Mouse (Mus musculus) liver (tissue): ENCODE results near the gene Ogdh.
"Not testable (repeated sequence)": the region's sequence is repeated elsewhere in the genome, so short reads cannot be mapped to it uniquely, and the experiment has no call there.

Experiments used
- DNase-seq: peaks from one replicate; pipeline ENCODE4 v3.0.0-alpha.2; 2020; ENCODE audit warnings: mixed read lengths

Gene Ogdh

GRCm38 (mm10) chr11:6367986-6368385, 76.6 kb downstream of the Ogdh start:
- not testable (repeated sequence) for DNase-seq

GRCm38 (mm10) chr11:6371376-6372155, 80.1 kb downstream of the Ogdh start:
- DNase-seq, result no peak

- DNase-seq, result no peak
Measured at GRCm38 (mm10) chr11:6372784-6373183, 81.4 kb downstream of the Ogdh start.

DNA sequence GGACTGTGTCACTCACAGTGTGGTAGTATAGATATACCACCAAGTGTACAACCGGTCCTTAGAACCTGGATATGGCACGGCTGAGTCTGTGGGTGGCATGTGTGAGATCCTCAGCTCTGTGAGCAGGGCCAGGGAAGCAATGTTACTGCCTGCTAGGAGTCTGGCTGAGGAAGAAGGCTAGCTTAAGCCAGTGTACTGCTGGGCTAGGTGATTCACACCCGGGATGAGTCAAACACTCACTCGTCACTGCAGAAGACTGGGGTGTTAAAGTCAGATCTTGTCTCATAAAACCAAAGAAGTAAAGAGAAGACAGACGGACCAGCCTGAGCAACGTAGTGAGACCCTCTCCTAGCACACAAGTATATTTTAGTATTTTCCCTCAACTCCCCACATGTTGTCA, 89.5 kb downstream of the Ogdh start:
- DNase-seq, result no peak

DNA sequence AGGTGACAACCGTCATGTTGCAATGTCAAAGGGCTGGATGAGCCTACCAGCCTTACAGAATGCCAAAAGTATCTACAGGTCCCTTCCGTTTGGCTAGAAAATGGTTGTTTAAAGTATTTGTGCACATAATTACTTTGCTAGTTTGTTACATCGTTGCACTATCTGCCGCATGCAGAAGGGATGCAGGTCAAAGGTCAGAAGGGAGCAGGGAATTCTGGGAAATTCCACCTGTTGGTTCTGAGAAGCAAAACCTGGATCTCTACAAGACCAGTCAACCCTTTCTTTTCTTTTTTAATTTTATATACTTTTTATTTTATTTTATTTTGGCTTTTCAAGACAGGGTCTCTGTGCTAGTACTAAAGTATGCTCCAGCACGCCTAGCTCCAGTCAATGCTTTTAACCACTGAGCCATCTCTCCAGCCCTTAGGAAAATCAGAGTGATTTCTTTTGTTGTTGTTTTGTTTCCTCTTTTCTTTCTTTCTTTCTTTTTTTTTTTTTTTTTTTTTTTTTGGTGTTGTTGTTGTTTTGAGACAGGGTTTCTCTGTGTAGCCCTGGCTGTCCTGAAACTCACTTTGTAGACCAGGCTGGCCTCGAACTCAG, 96.8 kb downstream of the Ogdh start:
- no peak for DNase-seq

GRCm38 (mm10) chr11:6388726-6389413, 97.4 kb downstream of the Ogdh start, which contains the start of gene Zmiz2:
Gene Zmiz2 (plus strand): TSS chr11:6389074.
- DNase-seq, result peak; percentile 97

DNA sequence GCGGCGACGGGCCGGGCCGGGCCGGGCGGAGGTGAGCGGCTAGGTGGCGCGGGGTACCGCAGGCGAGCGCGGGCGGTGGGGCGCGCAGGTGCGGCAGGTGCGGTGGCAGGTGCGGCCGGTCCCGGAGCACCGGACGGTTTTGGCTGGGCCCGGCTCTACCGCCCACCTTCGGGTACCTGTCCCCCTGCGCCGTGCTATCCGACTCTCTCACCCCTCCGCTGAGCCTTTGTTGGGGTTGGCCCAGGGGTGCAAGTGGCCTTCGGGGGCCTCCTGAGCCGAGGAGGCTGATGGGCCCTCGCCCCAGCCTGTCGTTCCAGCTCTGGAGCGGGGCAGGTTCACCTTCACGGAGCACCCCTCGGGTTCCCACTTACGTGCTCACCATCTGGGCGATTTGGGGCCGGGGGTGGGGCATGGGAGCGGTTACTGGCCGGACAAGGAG, 98.1 kb downstream of the Ogdh start:
- DNase-seq, result peak; percentile 30

DNA sequence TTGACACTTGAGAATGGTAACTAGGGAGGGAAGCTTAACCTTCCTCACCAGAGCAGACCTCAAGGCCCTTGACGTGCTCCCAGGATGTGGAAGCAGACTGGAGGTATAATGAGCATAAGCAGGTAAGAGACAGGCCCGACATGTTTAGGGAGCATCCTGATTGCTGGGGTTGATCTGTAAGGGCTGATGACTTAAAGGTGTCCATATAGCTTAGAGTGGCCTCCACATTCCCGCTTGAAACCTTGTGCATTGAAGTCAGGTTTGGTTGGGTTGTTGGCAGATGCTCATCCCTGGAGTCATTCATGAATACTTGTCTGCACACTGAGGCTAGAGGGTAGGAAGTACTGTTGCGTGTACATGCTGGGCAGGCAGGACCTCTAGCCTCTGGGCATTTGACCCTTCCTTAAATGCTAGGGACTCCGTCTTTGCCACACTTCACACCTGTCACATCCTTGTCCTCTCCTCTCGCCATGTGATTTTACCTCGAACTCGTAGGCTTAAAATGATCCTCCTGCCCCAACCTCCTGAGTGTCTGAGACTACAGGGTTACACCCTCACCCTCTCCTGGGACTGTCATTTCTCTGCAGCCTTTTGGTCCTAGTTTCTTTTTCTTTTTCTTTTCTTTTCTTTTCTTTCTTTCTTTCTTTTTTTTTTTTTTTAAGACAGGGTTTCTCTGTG, 99.1 kb downstream of the Ogdh start:
- no peak for DNase-seq

DNA sequence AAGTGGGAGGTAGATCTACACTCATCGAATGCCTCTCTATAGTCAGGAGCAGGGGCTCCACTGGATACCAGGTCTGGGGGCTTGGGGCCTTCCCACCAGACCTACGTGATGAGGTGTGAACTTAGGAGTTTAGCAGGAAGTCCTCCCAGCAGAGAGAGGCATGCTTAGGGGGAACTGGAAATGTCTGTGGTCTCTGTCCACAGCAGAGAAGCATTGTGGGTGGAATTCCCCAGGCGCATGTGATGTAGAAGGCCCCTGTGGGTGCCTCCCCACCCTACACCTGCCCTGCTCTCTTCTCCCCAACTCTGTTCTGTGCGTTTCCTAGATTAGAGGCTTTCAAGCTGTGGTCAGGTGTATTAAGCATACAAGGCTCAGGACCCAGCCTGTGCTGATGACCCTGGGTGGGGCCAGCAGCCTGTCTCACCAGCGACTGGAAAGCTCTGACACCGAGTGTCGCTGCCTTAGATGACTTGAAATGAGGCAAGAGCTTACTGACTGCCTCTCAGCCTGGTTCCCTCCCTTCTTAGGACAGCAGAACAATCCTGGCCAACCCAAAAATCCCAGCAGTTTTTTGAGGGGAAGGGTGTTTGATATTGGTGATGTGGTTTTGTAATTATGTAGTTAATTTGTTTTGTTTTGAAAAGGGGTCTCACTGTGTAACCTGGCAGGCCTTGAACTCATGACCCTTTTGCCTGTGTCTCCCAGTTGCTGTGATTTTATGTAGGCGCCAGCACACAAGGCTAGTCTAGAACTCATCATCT, 100.3 kb downstream of the Ogdh start:
- DNase-seq, result no peak

DNA sequence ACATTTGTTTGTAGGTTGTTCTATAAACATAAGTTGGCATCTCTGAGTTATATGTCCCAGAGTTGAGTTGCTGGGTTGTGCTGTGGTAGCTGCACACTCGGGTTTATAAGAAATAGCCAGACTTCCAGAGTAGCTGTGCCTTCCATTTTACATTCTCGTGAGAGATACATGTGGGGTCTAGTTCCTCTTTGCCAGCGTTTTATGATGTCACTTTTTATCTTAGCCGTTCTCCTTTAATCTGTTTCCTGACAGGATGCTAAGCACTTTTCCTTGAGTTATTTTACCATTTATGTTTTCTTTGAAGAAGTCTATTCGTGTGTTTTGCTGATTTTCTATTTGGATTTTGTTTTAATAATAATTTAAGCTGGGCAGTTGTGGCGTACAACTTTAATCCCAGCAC, 101.4 kb downstream of the Ogdh start:
- DNase-seq, result no peak

DNA sequence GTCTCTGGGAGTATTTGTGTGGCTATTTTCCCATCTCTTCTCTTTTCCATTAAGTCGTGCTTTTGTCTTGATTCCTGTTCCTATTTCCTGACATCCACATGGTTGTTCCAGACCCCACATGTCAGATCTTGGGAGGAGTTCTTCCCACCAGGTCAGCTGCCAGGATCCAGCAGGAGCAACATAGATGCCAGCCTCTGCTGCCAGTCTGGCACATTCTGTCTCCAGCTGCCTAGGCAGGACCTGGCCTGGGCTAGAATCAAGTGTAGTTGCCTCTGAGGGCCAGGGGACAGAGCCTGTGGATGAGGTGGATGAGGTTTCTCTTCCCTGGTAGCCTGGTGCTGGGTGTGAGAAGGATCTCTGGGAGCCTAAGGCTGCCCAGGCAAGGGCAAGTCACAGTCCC, 102.4 kb downstream of the Ogdh start:
- no peak for DNase-seq

DNA sequence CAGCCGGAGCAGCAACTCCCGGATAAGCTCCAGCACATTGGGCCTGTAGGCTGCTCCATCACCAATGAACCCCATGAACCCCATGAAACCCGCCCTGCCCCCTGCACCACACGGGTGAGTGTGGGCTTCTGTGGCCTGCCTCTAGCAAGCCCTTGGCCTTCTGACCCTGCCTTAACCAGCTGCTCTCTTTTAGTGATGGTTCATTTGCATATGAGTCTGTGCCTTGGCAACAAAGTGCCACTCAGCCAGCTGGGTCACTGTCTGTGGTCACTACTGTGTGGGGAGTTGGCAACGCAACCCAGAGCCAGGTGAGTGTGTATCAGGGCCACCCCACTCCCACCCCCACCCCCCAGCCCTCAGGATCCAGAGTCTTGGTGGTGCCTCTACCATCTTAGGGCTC, 104.1 kb downstream of the Ogdh start:
- no peak for DNase-seq

DNA sequence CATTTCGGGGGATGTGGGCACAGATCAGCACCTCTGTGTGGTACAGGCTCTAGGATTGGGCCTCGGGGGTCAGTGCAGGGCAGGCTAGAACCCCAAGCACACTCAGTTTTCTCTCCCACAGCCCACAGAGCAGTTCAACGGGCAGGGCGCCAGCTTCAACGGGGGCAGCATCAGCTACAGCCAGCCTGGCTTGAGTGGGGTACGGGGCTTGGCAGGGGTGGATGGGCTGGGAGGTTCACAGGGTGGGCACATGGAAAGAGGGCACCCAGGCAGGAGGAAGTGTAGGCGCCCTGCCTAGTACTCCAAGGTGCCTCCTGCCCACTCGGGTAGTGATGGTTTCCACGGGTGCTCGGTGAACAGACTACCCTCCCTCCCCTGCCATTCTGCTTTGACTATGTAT, 106.7 kb downstream of the Ogdh start:
- DNase-seq, result no peak

- DNase-seq, result peak; percentile 80
Measured at GRCm38 (mm10) chr11:6402515-6403510, 111.4 kb downstream of the Ogdh start.

- no peak for DNase-seq
Measured at GRCm38 (mm10) chr11:6403830-6404405, 112.5 kb downstream of the Ogdh start.

- DNase-seq, result no peak
Measured at GRCm38 (mm10) chr11:6404699-6405566, 113.5 kb downstream of the Ogdh start.

GRCm38 (mm10) chr11:6405591-6406081, 114.2 kb downstream of the Ogdh start:
- no peak for DNase-seq
